Mouse (Mus musculus): ENCODE results near the gene Aoc1. TPM values are rescaled to one million over a fixed set of nuclear protein-coding genes. Genes with fewer than 3 reads are reported as not detected.

Aoc1 gene
- polyA plus RNA-seq (2015; fragmentation: Nextera tagmentation; extraction: Ambion mirVana) = 0.20 and 0.29 TPM in 2 replicates

DNA sequence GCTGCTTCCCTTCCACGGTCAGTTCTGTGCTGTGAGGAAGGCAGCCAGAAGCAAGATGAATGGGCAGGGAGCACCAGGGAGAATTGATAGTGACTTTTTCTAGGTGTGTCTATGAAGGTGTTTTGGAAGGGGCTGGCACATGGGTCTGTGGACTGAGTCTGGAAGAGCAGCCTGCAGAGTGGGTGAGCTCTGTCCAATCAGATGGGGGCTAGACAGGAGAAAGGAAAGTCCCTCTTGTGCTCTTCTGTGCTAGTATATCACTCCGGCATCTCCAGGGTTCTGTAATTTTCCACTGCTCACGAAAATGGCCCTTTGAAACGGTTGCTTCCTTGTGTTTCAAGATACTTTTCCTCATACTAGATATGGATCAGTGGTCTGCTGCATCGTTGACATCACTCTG, at the start of gene Aoc1:
Aoc1 (plus strand) TSS at position 301 of the 400 bp plus-strand sequence.

GRCm38 (mm10) chr6:48840371-48840969, 32.2 kb upstream of the Aoc1 start, which contains the start of gene Tmem176a:
TSS of gene Tmem176a (plus strand) at chr6:48840919.

GRCm38 (mm10) chr6:48840973-48841625, 31.6 kb upstream of the Aoc1 start, which contains the start of gene Tmem176b:
TSS of gene Tmem176b (minus strand) at chr6:48841496.

DNA sequence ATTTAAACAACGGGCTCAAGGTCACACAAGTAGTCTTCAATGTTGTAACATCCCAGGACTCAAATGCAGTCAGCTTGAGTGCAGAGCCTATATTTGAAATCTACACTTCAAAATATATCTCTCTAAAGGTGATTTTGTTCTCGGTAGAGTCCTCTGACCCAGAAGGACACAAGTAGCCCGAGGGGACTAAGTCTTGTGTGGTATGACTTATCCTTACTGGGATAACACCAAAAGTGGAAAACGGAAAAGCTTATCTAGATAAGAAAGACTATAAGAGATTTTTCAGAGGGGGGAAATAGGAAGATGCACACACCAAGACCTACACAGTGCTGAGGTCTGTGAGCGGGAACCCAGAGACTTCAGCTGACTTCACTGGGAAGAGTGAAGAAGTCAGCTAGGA, 56.9 kb downstream of the Aoc1 start, which contains the start of gene 1600015I10Rik:
1600015I10Rik (plus strand) TSS at position 301 of the 400 bp plus-strand sequence.

Other genes with a start within 250 kb of the Aoc1 start
- 2.1 and 2.7 TPM in 2 replicates for gene AI854703, start 246.1 kb upstream of the Aoc1 start, polyA plus RNA-seq (2015; fragmentation: Nextera tagmentation; extraction: Ambion mirVana)
- gene Gimap8, start 225.7 kb upstream of the Aoc1 start, polyA plus RNA-seq (2015; fragmentation: Nextera tagmentation; extraction: Ambion mirVana) = 2.0 and 3.5 TPM in 2 replicates
- gene Gimap9, start 196.8 kb upstream of the Aoc1 start, polyA plus RNA-seq (2015; fragmentation: Nextera tagmentation; extraction: Ambion mirVana) = 9.4 and 9.8 TPM in 2 replicates
- gene Gimap4, start 188.3 kb upstream of the Aoc1 start, polyA plus RNA-seq (2015; fragmentation: Nextera tagmentation; extraction: Ambion mirVana) = 40.4 and 54.9 TPM in 2 replicates
- 57.0 and 58.1 TPM in 2 replicates for gene Gimap6, start 164.7 kb upstream of the Aoc1 start, polyA plus RNA-seq (2015; fragmentation: Nextera tagmentation; extraction: Ambion mirVana)
- gene Gm28053, start 154.3 kb upstream of the Aoc1 start, polyA plus RNA-seq (2015; fragmentation: Nextera tagmentation; extraction: Ambion mirVana) = 0.95 TPM in 1 of 2 replicates, not detected in the other
- 0.23 TPM in 1 of 2 replicates, not detected in the other for gene Gimap7, start 154.3 kb upstream of the Aoc1 start, polyA plus RNA-seq (2015; fragmentation: Nextera tagmentation; extraction: Ambion mirVana)
- 7.9 and 12.5 TPM in 2 replicates for gene Gimap1, start 133.8 kb upstream of the Aoc1 start, polyA plus RNA-seq (2015; fragmentation: Nextera tagmentation; extraction: Ambion mirVana)
- 28.6 and 28.9 TPM in 2 replicates for gene Gimap5, start 126.7 kb upstream of the Aoc1 start, polyA plus RNA-seq (2015; fragmentation: Nextera tagmentation; extraction: Ambion mirVana)
- gene Gimap3, start 102.0 kb upstream of the Aoc1 start, polyA plus RNA-seq (2015; fragmentation: Nextera tagmentation; extraction: Ambion mirVana) = 0.22 and 0.25 TPM in 2 replicates
- 155 and 175 TPM in 2 replicates for gene Tmem176a, start 32.0 kb upstream of the Aoc1 start, polyA plus RNA-seq (2015; fragmentation: Nextera tagmentation; extraction: Ambion mirVana)
- 390 and 420 TPM in 2 replicates for gene Tmem176b, start 31.4 kb upstream of the Aoc1 start, polyA plus RNA-seq (2015; fragmentation: Nextera tagmentation; extraction: Ambion mirVana)
- gene 1600015I10Rik, start 57.0 kb downstream of the Aoc1 start, polyA plus RNA-seq (2015; fragmentation: Nextera tagmentation; extraction: Ambion mirVana) = not detected in 2 replicates
- gene Doxl2, start 102.1 kb downstream of the Aoc1 start, polyA plus RNA-seq (2015; fragmentation: Nextera tagmentation; extraction: Ambion mirVana) = 0.20 and 0.33 TPM in 2 replicates
- 0.27 and 0.95 TPM in 2 replicates for gene Svs1, start 114.0 kb downstream of the Aoc1 start, polyA plus RNA-seq (2015; fragmentation: Nextera tagmentation; extraction: Ambion mirVana)
- gene Gpnmb, start 163.7 kb downstream of the Aoc1 start, polyA plus RNA-seq (2015; fragmentation: Nextera tagmentation; extraction: Ambion mirVana) = 0.54 and 1.1 TPM in 2 replicates
- 218 and 332 TPM in 2 replicates for gene Malsu1, start 200.9 kb downstream of the Aoc1 start, polyA plus RNA-seq (2015; fragmentation: Nextera tagmentation; extraction: Ambion mirVana)